Mouse (Mus musculus) c-Kit-positive CD71-positive TER-119-negative erythroid progenitor cells, embryonic 14.5 days (primary cell): ENCODE results near the gene Krt13.

Experiments
- DNase-seq: peaks from one replicate; pipeline ENCODE4 v3.0.0-alpha.2; 2013; ENCODE audit warnings: low read depth

The Krt13 gene

GRCm38 (mm10) chr11:100121466-100121865 is at the start of gene Krt13:
TSS of gene Krt13 (minus strand) at chr11:100121566.
- DNase-seq: no peak

- peak; percentile 28 for DNase-seq
Measured at GRCm38 (mm10) chr11:100168765-100169762, 47.7 kb upstream of the Krt13 start.

- no peak for DNase-seq
Measured at GRCm38 (mm10) chr11:100168071-100168470, 46.7 kb upstream of the Krt13 start.

- no peak for DNase-seq
Measured at GRCm38 (mm10) chr11:100164392-100164791, 43.0 kb upstream of the Krt13 start.

- no peak for DNase-seq
Measured at GRCm38 (mm10) chr11:100157908-100158477, 36.6 kb upstream of the Krt13 start.

- DNase-seq: no peak
Measured at GRCm38 (mm10) chr11:100157331-100157730, 36.0 kb upstream of the Krt13 start.

- DNase-seq: no peak
Measured at GRCm38 (mm10) chr11:100155497-100156255, 34.3 kb upstream of the Krt13 start.

- DNase-seq: no peak
Measured at GRCm38 (mm10) chr11:100148615-100149330, 27.4 kb upstream of the Krt13 start, which contains the start of gene Krt19. TSS of gene Krt19 (minus strand) at chr11:100148665.

- no peak for DNase-seq
Measured at GRCm38 (mm10) chr11:100147566-100148353, 26.4 kb upstream of the Krt13 start.

- DNase-seq: no peak
Measured at GRCm38 (mm10) chr11:100145858-100146560, 24.6 kb upstream of the Krt13 start.

GRCm38 (mm10) chr11:100145104-100145503 is 23.7 kb upstream of the Krt13 start:
- DNase-seq: no peak

GRCm38 (mm10) chr11:100140966-100141365 is 19.6 kb upstream of the Krt13 start:
- no peak for DNase-seq

- no peak for DNase-seq
Measured at GRCm38 (mm10) chr11:100139391-100139790, 18.0 kb upstream of the Krt13 start.

- DNase-seq: no peak
Measured at GRCm38 (mm10) chr11:100138809-100139208, 17.4 kb upstream of the Krt13 start.

- no peak for DNase-seq
Measured at GRCm38 (mm10) chr11:100137693-100138092, 16.3 kb upstream of the Krt13 start.

GRCm38 (mm10) chr11:100136559-100136958 is 15.2 kb upstream of the Krt13 start:
- no peak for DNase-seq

GRCm38 (mm10) chr11:100135731-100136130 is 14.4 kb upstream of the Krt13 start, which contains the start of gene Krt15:
TSS of gene Krt15 (minus strand) at chr11:100135928.
- no peak for DNase-seq

GRCm38 (mm10) chr11:100124901-100125300 is 3.5 kb upstream of the Krt13 start:
- no peak for DNase-seq

- DNase-seq: no peak
Measured at GRCm38 (mm10) chr11:100120331-100120730, 1.0 kb downstream of the Krt13 start.

- no peak for DNase-seq
Measured at GRCm38 (mm10) chr11:100113742-100114029, 7.7 kb downstream of the Krt13 start.
